Mouse (Mus musculus) B cell, adult 62 days (primary cell): Measurements from ENCODE around the gene Susd4. TPM values are rescaled to one million over a fixed set of nuclear protein-coding genes. Genes with fewer than 3 reads are reported as not detected.

ENCODE experiments used
- total RNA-seq: library from RNA; stranded (reverse); gene quantifications from 4 replicates; pipeline ENCODE4 v1.2.4, GENCODE M21; 2023

Gene Susd4
- not detected in 4 replicates for total RNA-seq

GRCm38 (mm10) chr1:182763716-182764461 is at the start of gene Susd4:
Susd4 (plus strand) TSS chr1:182763860.

GRCm38 (mm10) chr1:182749080-182749479 is 14.6 kb upstream of the Susd4 start, which contains the start of gene Ccdc185:
Ccdc185 (minus strand) TSS chr1:182749180.

Other genes with a start within 250 kb of the Susd4 start
- 25.8 to 27.6 TPM (median 26.7 TPM) in 4 replicates for gene Capn2, start 246.3 kb upstream of the Susd4 start, total RNA-seq
- not detected in 4 replicates for gene Capn8, start 198.9 kb upstream of the Susd4 start, total RNA-seq
- not detected in 4 replicates for gene Ccdc185, start 14.7 kb upstream of the Susd4 start, total RNA-seq
- gene Tlr5, start 190.9 kb downstream of the Susd4 start, total RNA-seq: 0.18 TPM in 1 of 4 replicates, not detected in the others